Mouse (Mus musculus): Measurements from ENCODE around the gene Vgll4. TPM values are rescaled to one million over a fixed set of nuclear protein-coding genes. Genes with fewer than 3 reads are reported as not detected.

Gene Vgll4
- polyA plus RNA-seq, 1 experiment from 2014 or later = 37.9 TPM

- H3K4me1 ChIP-seq (replicated peaks; ENCODE audit: control insufficient read depth, insufficient read depth, low read length) = no peaks in the 10 kb centered on the region
- H3K9me3 ChIP-seq (ENCODE audit: control insufficient read depth, low read length) = no peaks in the 10 kb centered on the region
- no peak overlapping the region for H3K4me3 ChIP-seq (replicated peaks; ENCODE audit: low read length)
- WGBS = 91% methylated on average over 8 of the region's 8 CpGs
- no peak overlapping the region for H3K9ac ChIP-seq
- no peaks in the 10 kb centered on the region for H3K27me3 ChIP-seq (ENCODE audit: control insufficient read depth, insufficient read depth, low read length)
- H3K36me3 ChIP-seq (replicated peaks; ENCODE audit: control insufficient read depth, insufficient read depth) = peaks cover 5% of the 10 kb centered on the region
- DNase-seq (ENCODE audit: low spot score) (no peak), ATAC-seq (ENCODE audit: low FRiP score) (no peak)
- no peak overlapping the region for H3K27ac ChIP-seq
- no peak overlapping the region for H3K4me2 ChIP-seq (replicated peaks)
Observed at GRCm38 (mm10) chr6:115005351-115005890, 35.6 kb upstream of the Vgll4 start.

DNA sequence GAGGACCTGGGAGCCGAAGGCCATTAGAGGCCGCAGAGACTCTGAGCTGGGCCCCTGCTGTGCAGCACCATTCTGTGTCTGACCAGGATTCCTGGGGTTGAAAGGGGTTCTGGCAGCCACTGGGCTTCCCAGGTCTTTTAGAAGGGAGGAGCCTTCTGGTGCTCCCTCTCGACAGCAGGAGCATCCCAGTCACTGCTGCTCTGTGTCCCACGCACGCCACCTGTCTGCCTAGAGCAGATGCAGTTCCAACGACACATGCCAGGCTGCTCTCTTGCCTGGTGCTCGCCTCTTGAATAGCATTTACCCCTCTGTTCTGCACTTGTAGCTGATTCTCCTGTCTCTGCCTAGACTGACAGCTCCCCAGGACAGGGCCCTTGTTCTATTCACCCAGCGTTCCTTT lies 34.8 kb upstream of the Vgll4 start:
- DNase-seq (ENCODE audit: low spot score) = no peak
- ATAC-seq (ENCODE audit: low FRiP score) = no peak
- Histone ChIP-seq H3K36me3 (replicated peaks; ENCODE audit: control insufficient read depth, insufficient read depth) (no peaks in the 10 kb centered on the region; the same call in 1 of the 2 replicates), H3K9me3 (ENCODE audit: control insufficient read depth, low read length) (no peaks in the 10 kb centered on the region), H3K4me2 (replicated peaks) (no peak overlapping the region), H3K27ac (no peak overlapping the region), H3K4me3 (replicated peaks; ENCODE audit: low read length) (no peak overlapping the region), H3K4me1 (replicated peaks; ENCODE audit: control insufficient read depth, insufficient read depth, low read length) (no peaks in the 10 kb centered on the region), H3K9ac (no peak overlapping the region), H3K27me3 (ENCODE audit: control insufficient read depth, insufficient read depth, low read length) (no peaks in the 10 kb centered on the region)
- WGBS = 66% methylated on average over 8 of the region's 8 CpGs

DNA sequence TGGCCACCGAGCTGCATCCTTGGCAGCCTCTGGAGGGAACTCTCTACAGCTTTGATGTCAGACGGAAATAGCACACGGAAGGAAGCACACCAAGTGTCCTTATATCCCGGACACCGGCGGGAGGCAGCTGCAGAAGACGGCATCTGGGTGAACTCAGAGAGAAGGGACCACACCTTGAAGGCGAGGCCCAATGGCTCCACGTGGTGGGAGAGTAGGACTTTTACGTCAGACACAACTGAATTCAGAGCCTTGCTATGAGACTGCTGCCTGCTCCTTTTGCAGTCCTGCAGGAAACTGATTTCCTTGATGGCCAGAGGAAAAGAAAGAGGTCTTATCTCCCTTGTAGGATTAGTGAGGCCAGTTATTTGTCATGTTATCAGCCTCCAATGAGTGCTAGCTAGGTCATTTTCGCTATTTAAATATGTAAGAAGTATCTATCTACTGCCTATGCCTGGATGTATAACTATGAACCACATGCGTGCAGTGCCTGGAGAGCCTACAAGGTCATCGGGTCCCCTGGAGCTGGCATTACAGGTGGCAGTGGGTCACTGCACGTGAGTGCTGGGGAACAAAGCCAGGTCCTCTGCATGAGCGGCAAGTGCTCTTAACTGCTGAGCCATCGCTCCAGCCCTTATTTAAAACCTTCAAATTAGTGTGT lies 28.7 kb upstream of the Vgll4 start:
- Histone ChIP-seq H3K4me3 (replicated peaks; ENCODE audit: low read length) (no peak overlapping the region), H3K4me2 (replicated peaks) (no peak overlapping the region), H3K36me3 (replicated peaks; ENCODE audit: control insufficient read depth, insufficient read depth) (no peaks in the 10 kb centered on the region), H3K27me3 (ENCODE audit: control insufficient read depth, insufficient read depth, low read length) (no peaks in the 10 kb centered on the region), H3K9me3 (ENCODE audit: control insufficient read depth, low read length) (no peaks in the 10 kb centered on the region), H3K4me1 (replicated peaks; ENCODE audit: control insufficient read depth, insufficient read depth, low read length) (no peaks in the 10 kb centered on the region), H3K9ac (no peak overlapping the region), H3K27ac (no peak overlapping the region)
- 87% methylated on average over 16 of the region's 16 CpGs for WGBS
- DNase-seq (ENCODE audit: low spot score) = no peak
- ATAC-seq (ENCODE audit: low FRiP score) = no peak

GRCm38 (mm10) chr6:114997471-114997870 lies 27.7 kb upstream of the Vgll4 start:
- ATAC-seq (ENCODE audit: low FRiP score) (no peak), DNase-seq (ENCODE audit: low spot score) (no peak)
- 89% methylated on average over 5 of the region's 5 CpGs for WGBS
- Histone ChIP-seq H3K27me3 (ENCODE audit: control insufficient read depth, insufficient read depth, low read length) (no peaks in the 10 kb centered on the region), H3K9ac (no peak overlapping the region), H3K4me3 (replicated peaks; ENCODE audit: low read length) (no peak overlapping the region), H3K27ac (no peak overlapping the region), H3K36me3 (replicated peaks; ENCODE audit: control insufficient read depth, insufficient read depth) (no peaks in the 10 kb centered on the region), H3K4me2 (replicated peaks) (no peak overlapping the region), H3K4me1 (replicated peaks; ENCODE audit: control insufficient read depth, insufficient read depth, low read length) (no peaks in the 10 kb centered on the region), H3K9me3 (ENCODE audit: control insufficient read depth, low read length) (no peaks in the 10 kb centered on the region)

DNA sequence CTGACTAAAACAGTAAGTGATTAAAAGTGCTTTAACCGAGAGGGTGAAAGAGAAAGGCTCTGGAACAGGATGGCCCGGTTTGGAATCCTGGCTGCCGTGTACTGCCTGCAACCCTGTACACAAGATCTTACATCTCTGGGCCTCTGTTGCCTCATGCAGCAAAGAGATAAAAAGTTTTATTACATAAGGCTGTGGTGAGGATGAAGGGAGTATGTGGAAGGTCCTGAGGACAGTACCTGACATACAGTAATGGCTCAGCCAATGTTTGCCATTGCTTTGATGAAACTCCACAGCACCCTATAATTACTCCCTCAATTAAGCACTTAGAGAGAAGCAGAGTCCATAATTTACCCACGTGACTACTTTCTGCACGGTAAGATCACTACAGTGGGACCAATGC lies 27.1 kb upstream of the Vgll4 start:
- DNase-seq (ENCODE audit: low spot score) = no peak
- Histone ChIP-seq H3K27ac (no peak overlapping the region), H3K9ac (no peak overlapping the region), H3K4me1 (replicated peaks; ENCODE audit: control insufficient read depth, insufficient read depth, low read length) (no peaks in the 10 kb centered on the region), H3K4me2 (replicated peaks) (no peak overlapping the region), H3K36me3 (replicated peaks; ENCODE audit: control insufficient read depth, insufficient read depth) (no peaks in the 10 kb centered on the region), H3K4me3 (replicated peaks; ENCODE audit: low read length) (no peak overlapping the region), H3K27me3 (ENCODE audit: control insufficient read depth, insufficient read depth, low read length) (no peaks in the 10 kb centered on the region), H3K9me3 (ENCODE audit: control insufficient read depth, low read length) (no peaks in the 10 kb centered on the region)
- ATAC-seq (ENCODE audit: low FRiP score) = no peak
- WGBS = 86% methylated on average over 5 of the region's 5 CpGs

- H3K9me3 ChIP-seq (ENCODE audit: control insufficient read depth, low read length) = no peaks in the 10 kb centered on the region
- 88% methylated on average over 5 of the region's 5 CpGs for WGBS
- H3K9ac ChIP-seq = no peak overlapping the region
- no peak for DNase-seq (ENCODE audit: low spot score)
- no peaks in the 10 kb centered on the region for H3K36me3 ChIP-seq (replicated peaks; ENCODE audit: control insufficient read depth, insufficient read depth)
- H3K27ac ChIP-seq = no peak overlapping the region
- no peaks in the 10 kb centered on the region for H3K27me3 ChIP-seq (ENCODE audit: control insufficient read depth, insufficient read depth, low read length)
- no peak overlapping the region for H3K4me3 ChIP-seq (replicated peaks; ENCODE audit: low read length)
- ATAC-seq (ENCODE audit: low FRiP score) = no peak
- H3K4me1 ChIP-seq (replicated peaks; ENCODE audit: control insufficient read depth, insufficient read depth, low read length) = no peaks in the 10 kb centered on the region
- H3K4me2 ChIP-seq (replicated peaks) = no peak overlapping the region
Observed at GRCm38 (mm10) chr6:114994079-114994478, 24.3 kb upstream of the Vgll4 start.

DNA sequence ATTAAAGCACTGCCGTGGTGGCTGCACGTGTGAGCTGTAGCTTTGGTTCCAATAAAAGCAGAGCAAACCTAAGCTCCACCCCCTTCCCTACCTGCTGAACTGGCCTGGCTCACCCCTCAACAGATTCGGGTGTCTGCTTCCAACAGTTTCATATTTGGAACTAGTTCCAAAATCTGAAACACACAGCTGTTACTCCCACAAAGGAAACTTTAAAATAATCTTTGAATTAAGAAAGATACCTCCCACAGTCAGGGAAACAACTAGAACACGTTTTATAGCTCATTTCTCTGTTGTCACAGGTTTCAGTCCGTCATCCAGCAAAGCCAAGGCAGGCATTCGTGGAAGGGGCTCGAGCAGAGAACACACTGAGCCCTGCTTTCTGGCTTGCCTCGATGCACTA lies 23.9 kb upstream of the Vgll4 start:
- no peak overlapping the region for H3K4me2 ChIP-seq (replicated peaks)
- no peak for DNase-seq (ENCODE audit: low spot score)
- no peak for ATAC-seq (ENCODE audit: low FRiP score)
- H3K27me3 ChIP-seq (ENCODE audit: control insufficient read depth, insufficient read depth, low read length) = no peaks in the 10 kb centered on the region
- WGBS = 80% methylated on average over 8 of the region's 8 CpGs
- no peak overlapping the region for H3K4me3 ChIP-seq (replicated peaks; ENCODE audit: low read length)
- H3K27ac ChIP-seq = no peak overlapping the region
- no peak overlapping the region for H3K9ac ChIP-seq
- no peaks in the 10 kb centered on the region for H3K4me1 ChIP-seq (replicated peaks; ENCODE audit: control insufficient read depth, insufficient read depth, low read length)
- no peaks in the 10 kb centered on the region for H3K36me3 ChIP-seq (replicated peaks; ENCODE audit: control insufficient read depth, insufficient read depth)
- H3K9me3 ChIP-seq (ENCODE audit: control insufficient read depth, low read length) = no peaks in the 10 kb centered on the region

DNA sequence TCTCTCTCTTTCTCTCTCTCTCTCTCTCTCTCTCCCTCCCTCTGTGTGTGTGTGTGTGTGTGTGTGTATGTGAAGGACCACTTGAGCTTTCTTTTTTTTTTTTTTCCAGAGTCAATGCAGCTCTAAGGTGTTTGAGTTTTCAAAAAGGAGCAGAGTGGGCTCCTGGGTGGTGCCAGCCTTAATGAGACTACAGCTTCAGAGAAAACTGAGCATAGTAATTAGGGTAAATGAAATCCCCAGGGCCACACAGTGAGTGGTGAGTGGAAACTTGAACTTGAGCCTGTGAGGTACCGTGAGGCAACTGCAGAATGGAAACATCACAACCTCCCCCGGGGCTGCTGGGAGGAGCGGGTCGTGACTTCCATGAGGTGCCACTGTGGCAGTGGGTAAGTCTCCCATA lies 22.1 kb upstream of the Vgll4 start:
- no peaks in the 10 kb centered on the region for H3K27me3 ChIP-seq (ENCODE audit: control insufficient read depth, insufficient read depth, low read length)
- H3K27ac ChIP-seq = no peak overlapping the region
- H3K4me1 ChIP-seq (replicated peaks; ENCODE audit: control insufficient read depth, insufficient read depth, low read length) = no peaks in the 10 kb centered on the region
- ATAC-seq (ENCODE audit: low FRiP score) (no peak), DNase-seq (ENCODE audit: low spot score) (no peak)
- H3K9ac ChIP-seq = no peak overlapping the region
- 85% methylated on average over 4 of the region's 4 CpGs for WGBS
- H3K9me3 ChIP-seq (ENCODE audit: control insufficient read depth, low read length) = no peaks in the 10 kb centered on the region
- H3K4me2 ChIP-seq (replicated peaks) = no peak overlapping the region
- H3K36me3 ChIP-seq (replicated peaks; ENCODE audit: control insufficient read depth, insufficient read depth) = no peaks in the 10 kb centered on the region
- no peak overlapping the region for H3K4me3 ChIP-seq (replicated peaks; ENCODE audit: low read length)

- Histone ChIP-seq H3K27ac (no peak overlapping the region), H3K36me3 (replicated peaks; ENCODE audit: control insufficient read depth, insufficient read depth) (no peaks in the 10 kb centered on the region), H3K4me1 (replicated peaks; ENCODE audit: control insufficient read depth, insufficient read depth, low read length) (no peaks in the 10 kb centered on the region), H3K9ac (no peak overlapping the region), H3K27me3 (ENCODE audit: control insufficient read depth, insufficient read depth, low read length) (no peaks in the 10 kb centered on the region), H3K9me3 (ENCODE audit: control insufficient read depth, low read length) (no peaks in the 10 kb centered on the region), H3K4me3 (replicated peaks; ENCODE audit: low read length) (no peak overlapping the region), H3K4me2 (replicated peaks) (no peak overlapping the region)
- no peak for DNase-seq (ENCODE audit: low spot score)
- ATAC-seq (ENCODE audit: low FRiP score) = no peak
- WGBS = 80% methylated on average over 3 of the region's 3 CpGs
Observed at GRCm38 (mm10) chr6:114988619-114988980, 18.8 kb upstream of the Vgll4 start.

All from hindbrain, embryonic 14.5 days (tissue).